Mouse (Mus musculus) neural tube, embryonic 11.5 days (tissue): ENCODE data around the gene Hist1h1d. TPM values are rescaled to one million over a fixed set of nuclear protein-coding genes. Genes with fewer than 3 reads are reported as not detected.
A peak's percentile ranks its signal among the peaks of the same experiment; 100 is the strongest.
"Not testable (repeated sequence)": the region's sequence is repeated elsewhere in the genome, so short reads cannot be mapped to it uniquely, and the experiment has no call there.

Experiments
- ATAC-seq: fragments of 200-750 bp; cut with Nextera tagmentation; 2 replicates; pipeline ENCODE4 v1.8.0; 2017; ENCODE audit warnings: moderate number of reproducible peaks, mild to moderate bottlenecking, moderate TSS enrichment, moderate library complexity; ENCODE audit not compliant: insufficient read depth, low FRiP score, low TSS enrichment
- DNase-seq: peaks from one replicate; pipeline ENCODE4 v3.0.0-alpha.2; 2015; ENCODE audit warnings: low spot score
- H3K27ac ChIP-seq: fragments of 300-500 bp; sonication (generic); 2 replicates; pipeline ENCODE4 v1.5.1; 2014; ENCODE audit warnings: low read depth, mild to moderate bottlenecking, low read length
- H3K27me3 ChIP-seq: fragments of 300-500 bp; sonication (generic); 2 replicates; pipeline ENCODE4 v1.6.1; 2014; ENCODE audit warnings: mild to moderate bottlenecking, low read length, mixed read lengths; ENCODE audit not compliant: control insufficient read depth, insufficient read depth
- H3K36me3 ChIP-seq: fragments of 300-500 bp; sonication (generic); 2 replicates; pipeline ENCODE4 v1.6.1; 2014; ENCODE audit warnings: mild to moderate bottlenecking, low read length, moderate library complexity, mixed read lengths; ENCODE audit not compliant: control insufficient read depth, insufficient read depth
- H3K4me1 ChIP-seq: fragments of 300-500 bp; sonication (generic); 2 replicates; pipeline ENCODE4 v1.6.1; 2014; ENCODE audit warnings: low read length, mixed read lengths; ENCODE audit not compliant: control insufficient read depth, insufficient read depth
- H3K4me2 ChIP-seq: fragments of 300-500 bp; sonication (generic); 2 replicates; pipeline ENCODE4 v1.6.1; 2014; ENCODE audit warnings: low read depth, mild to moderate bottlenecking, moderate library complexity
- H3K4me3 ChIP-seq: fragments of 300-500 bp; sonication (generic); 2 replicates; pipeline ENCODE4 v1.5.1; 2014; ENCODE audit warnings: low read depth, low read length
- H3K9ac ChIP-seq: fragments of 300-500 bp; sonication (generic); 2 replicates; pipeline ENCODE4 v1.6.1; 2014; ENCODE audit warnings: mild to moderate bottlenecking, low read length
- H3K9me3 ChIP-seq: fragments of 300-500 bp; sonication (generic); 2 replicates; pipeline ENCODE4 v1.6.1; 2016; ENCODE audit warnings: low read length; ENCODE audit not compliant: control insufficient read depth
- WGBS: fragments of 180-500 bp; shearing (Covaris S2); extraction: QIAGEN DNeasy Blood & Tissue Kit; methylation state at CpG from one replicate; pipeline ENCODE4 v1.1.7; 2014; 5-methylcytosine and 5-hydroxymethylcytosine counted together
- polyA plus RNA-seq: library from polyadenylated mRNA; unstranded; fragments of >200 nt; fragmentation: Nextera tagmentation; extraction: Ambion mirVana; gene quantifications from 2 replicates; pipeline ENCODE4 v1.2.1, GENCODE M21; 2014

Hist1h1d gene
- polyA plus RNA-seq, 1 experiment from 2014 or later = 0.58 TPM

DNA sequence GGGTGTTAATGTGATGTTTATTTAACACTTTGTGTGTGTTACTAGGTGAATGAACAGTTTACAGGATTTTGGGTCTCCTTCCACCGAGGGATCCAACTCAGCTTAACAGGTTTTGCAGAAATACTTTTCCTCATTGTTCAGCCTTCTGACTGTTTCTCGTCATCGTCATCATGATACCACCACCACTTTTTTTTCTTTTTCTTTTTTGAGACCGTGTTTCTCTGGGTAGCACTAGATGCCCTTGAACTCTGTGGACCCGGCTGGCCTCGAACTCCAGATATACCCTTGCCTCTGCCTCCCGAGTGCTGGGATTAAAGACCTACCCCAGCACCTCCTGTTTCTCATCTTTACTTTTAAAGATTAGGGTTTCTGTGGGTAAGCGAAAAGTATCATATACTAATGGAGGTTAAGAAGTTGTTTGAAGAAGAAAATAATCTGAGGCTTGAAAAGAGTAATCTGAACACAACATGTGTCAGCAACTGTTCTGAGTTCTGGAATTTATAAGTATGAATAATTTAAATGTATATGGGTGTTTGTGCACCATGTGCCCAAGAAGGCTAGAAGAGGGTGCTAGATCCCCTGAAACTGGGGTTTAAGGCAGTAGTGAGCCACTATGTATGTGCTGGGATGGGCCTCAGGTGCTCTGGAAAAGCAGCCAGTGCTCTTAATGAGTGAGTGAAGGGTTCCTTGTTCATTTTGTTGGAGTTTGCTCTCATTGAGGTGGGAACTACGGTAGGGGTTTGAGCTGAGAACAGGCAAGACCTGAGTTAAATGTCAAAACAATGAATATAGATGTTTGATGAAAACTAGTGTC is 20.6 kb upstream of the Hist1h1d start:
- Histone ChIP-seq H3K4me3 (peak overlapping the region; percentile 42), H3K4me2 (peak overlapping the region; percentile 73), H3K9ac (peak overlapping the region; percentile 78), H3K36me3 (no peaks in the 10 kb centered on the region), H3K27me3 (no peaks in the 10 kb centered on the region), H3K27ac (peak overlapping the region; percentile 92), H3K9me3 (no peaks in the 10 kb centered on the region), H3K4me1 (peaks cover 16% of the 10 kb centered on the region)
- peak; percentile 37 for DNase-seq
- no peak for ATAC-seq
- 25% methylated on average over 9 of the region's 9 CpGs for WGBS

DNA sequence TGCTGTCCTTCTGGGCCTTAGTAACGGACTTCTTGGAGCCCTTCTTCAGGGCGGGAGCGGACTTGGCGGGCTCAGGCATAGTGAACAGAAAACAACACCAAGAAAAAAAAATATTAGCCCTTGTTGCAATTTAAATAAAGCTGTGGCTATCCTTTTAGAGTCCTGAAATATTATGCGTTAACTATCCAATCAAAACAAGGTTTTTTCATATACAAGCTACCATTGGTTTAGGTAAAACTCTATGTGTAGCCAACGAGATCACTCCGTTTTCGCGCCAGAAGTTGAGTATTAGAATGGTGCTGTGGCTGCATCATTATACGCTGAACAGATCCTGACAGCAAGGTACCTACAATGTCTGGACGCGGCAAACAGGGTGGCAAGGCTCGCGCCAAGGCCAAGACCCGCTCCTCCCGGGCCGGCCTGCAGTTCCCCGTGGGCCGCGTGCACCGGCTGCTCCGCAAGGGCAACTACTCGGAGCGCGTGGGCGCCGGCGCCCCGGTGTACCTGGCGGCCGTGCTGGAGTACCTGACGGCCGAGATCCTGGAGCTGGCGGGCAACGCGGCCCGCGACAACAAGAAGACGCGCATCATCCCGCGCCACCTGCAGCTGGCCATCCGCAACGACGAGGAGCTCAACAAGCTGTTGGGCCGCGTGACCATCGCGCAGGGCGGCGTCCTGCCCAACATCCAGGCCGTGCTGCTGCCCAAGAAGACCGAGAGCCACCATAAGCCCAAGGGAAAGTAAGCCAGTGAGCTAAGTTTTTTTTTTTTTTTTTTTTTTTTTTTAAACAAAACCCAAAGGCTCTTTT is 19.3 kb upstream of the Hist1h1d start, which contains the start of gene Hist1h2af:
Gene Hist1h2af, plus strand, starts transcription at position 347 of the 808 bp plus-strand sequence.
- Histone ChIP-seq H3K27ac (peak within 1 kb of the TSS; percentile 92), H3K9ac (peak within 1 kb of the TSS; percentile 78), H3K4me2 (peak within 1 kb of the TSS; percentile 73), H3K4me1 (peaks cover 16% of the 10 kb centered on the region), H3K4me3 (peak within 1 kb of the TSS; percentile 42)
- peak; percentile 33 for ATAC-seq
- H3K36me3 ChIP-seq, H3K9me3 ChIP-seq, H3K27me3 ChIP-seq: not testable (repeated sequence)
- under 1% methylated on average over 17 of the region's 53 CpGs for WGBS
- DNase-seq = peak; percentile 82

DNA sequence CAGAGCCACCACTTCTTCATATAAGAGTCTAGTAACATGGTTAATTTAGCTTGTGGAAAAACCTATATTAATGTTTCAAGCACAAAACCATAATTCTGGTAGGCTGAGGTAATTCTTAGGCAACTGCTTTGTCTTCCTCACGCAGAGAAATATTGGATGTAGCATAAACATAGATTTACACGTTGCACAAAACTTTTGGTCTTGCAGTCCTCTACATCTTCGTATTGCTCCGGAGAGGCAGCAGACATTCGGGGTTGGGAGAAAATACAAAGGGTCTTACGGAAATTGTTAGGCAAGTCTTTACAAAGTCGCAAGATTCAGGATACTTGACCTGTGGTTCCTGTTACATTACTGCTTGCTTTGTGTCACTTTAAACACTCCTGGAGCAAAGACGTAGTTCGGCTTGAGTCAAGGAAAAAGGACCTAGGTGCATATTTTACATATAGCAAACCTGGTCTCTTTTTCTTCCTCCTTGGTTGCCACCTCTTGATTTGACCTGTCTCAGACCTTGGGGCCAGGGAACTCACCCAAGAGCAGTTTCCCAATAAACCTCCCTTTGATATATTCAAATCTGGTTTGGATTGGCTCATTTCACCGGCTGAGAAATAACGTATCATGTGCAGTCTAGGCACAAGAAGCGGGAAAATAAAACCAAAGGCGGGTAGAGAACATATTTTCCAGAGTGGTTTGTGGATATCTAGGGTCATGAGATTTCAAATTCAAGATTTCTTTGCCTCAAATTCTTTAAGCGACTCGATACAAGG is 18.5 kb upstream of the Hist1h1d start:
- ATAC-seq (peak; percentile 1; the same call in 1 of the 2 replicates), DNase-seq (no peak)
- Histone ChIP-seq H3K36me3 (no peaks in the 10 kb centered on the region), H3K4me2 (peak overlapping the region; percentile 73), H3K9ac (peak overlapping the region; percentile 78), H3K4me3 (peak overlapping the region; percentile 42), H3K9me3 (no peaks in the 10 kb centered on the region), H3K27ac (peak overlapping the region; percentile 92), H3K27me3 (no peaks in the 10 kb centered on the region), H3K4me1 (peaks cover 13% of the 10 kb centered on the region; the same call in 1 of the 2 replicates)
- 1% methylated on average over 15 of the region's 15 CpGs for WGBS

DNA sequence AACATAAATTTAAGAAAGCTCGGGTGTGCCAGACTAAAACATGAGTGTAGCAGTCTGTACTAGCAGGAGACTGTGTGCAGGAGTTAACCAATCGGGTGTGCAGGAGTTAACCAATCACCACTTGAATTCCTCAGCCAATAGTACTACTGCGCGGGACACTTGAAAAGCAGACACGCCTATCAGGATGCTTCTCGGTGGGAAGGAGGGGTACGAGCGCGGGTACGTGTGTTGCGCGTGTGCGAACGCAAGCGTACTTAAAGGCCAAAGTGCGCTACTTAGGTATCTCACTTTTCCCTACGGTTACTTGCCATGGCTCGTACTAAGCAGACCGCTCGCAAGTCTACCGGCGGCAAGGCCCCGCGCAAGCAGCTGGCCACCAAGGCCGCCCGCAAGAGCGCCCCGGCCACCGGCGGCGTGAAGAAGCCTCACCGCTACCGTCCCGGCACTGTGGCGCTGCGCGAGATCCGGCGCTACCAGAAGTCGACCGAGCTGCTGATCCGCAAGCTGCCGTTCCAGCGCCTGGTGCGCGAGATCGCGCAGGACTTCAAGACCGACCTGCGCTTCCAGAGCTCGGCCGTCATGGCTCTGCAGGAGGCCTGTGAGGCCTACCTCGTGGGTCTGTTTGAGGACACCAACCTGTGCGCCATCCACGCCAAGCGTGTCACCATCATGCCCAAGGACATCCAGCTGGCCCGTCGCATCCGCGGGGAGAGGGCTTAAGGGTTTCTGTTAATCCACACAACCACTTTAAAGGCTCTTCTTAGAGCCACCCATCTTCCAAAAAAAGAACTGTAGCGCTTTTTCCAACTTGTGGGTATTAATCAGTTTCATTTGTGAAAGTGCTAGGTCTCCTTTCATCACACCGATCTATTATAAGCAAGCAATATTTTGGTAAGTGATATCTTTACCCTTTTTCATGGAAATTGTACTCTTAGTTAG is 17.7 kb upstream of the Hist1h1d start, which contains the start of gene Hist1h3g:
Gene Hist1h3g, plus strand, starts transcription at position 286 of the 939 bp plus-strand sequence.
- peak within 1 kb of the TSS; percentile 92 for H3K27ac ChIP-seq
- not testable (repeated sequence) for H3K9me3 ChIP-seq, H3K36me3 ChIP-seq, H3K27me3 ChIP-seq
- DNase-seq (peak; percentile 90), ATAC-seq (peak; percentile 90)
- H3K9ac ChIP-seq = peak within 1 kb of the TSS; percentile 78
- WGBS = under 1% methylated on average over 46 of the region's 62 CpGs
- peak within 1 kb of the TSS; percentile 73 for H3K4me2 ChIP-seq
- H3K4me3 ChIP-seq = peak within 1 kb of the TSS; percentile 42
- peaks cover 13% of the 10 kb centered on the region; the same call in 1 of the 2 replicates for H3K4me1 ChIP-seq

DNA sequence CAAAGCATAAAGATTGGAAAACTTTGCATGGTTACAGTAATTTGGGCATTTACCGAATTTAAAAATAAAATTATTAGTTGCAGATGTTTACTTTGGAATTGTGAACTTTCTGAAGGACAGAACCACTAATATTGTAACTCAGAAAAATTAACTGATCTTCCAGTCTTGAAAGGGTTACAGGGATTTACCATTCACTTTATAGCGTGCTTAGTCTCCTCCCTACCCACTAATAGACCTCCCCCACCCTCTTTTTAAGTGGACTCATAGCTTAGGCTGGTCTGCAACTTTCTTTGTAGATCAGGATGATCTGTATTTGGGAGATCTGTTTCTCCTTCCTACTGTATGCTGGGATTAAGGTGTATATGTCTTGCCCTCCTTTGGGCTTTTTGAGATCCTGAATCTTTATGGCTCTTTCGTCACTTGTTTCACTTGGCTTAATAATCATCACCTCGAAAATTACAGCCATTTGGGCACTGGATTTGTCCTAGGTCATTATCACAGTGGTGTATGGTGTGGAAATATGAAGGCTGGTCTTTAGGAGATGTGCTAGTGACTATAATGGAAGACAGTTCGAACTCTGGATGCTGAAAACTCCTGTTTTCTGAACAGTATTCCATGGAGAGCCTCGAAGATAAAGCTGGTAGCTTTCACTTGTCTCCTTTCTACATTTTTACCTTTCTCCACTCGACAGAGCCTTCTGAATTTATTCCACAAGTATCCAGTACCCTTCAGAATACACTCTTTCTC is 16.8 kb upstream of the Hist1h1d start:
- H3K27me3 ChIP-seq = no peaks in the 10 kb centered on the region
- DNase-seq (no peak), ATAC-seq (no peak)
- no peaks in the 10 kb centered on the region for H3K9me3 ChIP-seq
- H3K27ac ChIP-seq = peak overlapping the region; percentile 67
- peak overlapping the region; percentile 42 for H3K4me3 ChIP-seq
- peak overlapping the region; percentile 67 for H3K9ac ChIP-seq
- WGBS = 21% methylated on average over 7 of the region's 7 CpGs
- peaks cover 13% of the 10 kb centered on the region; the same call in 1 of the 2 replicates for H3K4me1 ChIP-seq
- no peaks in the 10 kb centered on the region for H3K36me3 ChIP-seq
- H3K4me2 ChIP-seq = peak overlapping the region; percentile 73

DNA sequence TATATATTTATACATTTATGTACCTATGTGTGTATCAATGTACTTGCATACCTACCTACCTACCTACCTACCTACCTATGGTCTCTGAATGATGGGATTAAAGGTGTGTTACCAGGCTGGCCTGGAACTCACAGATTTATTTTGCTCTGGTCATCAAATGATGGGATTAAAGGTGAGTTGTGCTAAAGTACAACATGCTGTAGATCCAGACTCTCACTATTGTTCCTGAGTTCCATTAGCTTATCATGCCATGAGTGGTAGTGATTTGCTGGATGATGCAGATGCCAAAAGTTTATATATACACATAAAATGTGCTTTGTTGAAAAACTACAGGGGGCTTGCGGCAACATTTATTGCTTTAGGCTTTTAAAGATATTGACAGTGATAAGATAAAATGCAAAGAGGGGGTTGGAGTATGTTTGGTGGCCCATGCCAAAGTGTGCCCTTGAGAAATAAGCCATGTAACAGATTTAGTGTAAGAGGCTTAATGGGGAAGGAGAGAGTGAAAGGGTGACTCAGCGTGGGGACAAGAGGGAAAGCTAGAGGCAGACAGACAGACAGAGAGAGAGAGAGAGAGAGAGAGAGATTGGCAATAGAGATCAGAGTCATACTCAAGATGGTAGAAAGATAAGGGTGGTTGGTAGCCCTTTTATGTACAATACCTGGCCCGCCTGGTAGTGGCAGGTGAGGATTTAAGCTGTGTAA is 15.9 kb upstream of the Hist1h1d start:
- H3K4me1 ChIP-seq = peaks cover 13% of the 10 kb centered on the region; the same call in 1 of the 2 replicates
- H3K27ac ChIP-seq = no peak overlapping the region

DNA sequence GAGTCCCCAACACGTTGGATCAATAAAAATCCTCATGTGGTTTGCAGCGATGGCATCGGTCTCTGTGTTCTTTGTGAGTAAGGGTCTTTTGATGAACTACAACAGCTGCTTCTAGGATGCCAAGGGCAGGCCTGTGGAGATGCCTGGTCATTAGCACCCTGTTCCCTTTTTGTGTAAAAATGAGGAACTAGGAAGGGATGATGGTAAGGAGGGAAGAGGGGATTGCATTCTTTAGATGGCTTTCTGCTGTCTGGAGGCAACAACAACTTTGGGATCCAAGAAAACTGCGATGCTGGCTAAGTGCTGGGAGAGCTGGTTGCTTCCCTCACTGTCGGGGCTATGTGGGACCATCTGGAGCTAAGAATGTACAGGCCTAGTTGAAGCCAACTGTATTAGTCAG is 14.8 kb upstream of the Hist1h1d start:
- ATAC-seq (no peak), DNase-seq (peak; percentile 5)
- no peaks in the 10 kb centered on the region for H3K9me3 ChIP-seq
- H3K4me1 ChIP-seq = peaks cover 9% of the 10 kb centered on the region; the same call in 1 of the 2 replicates
- H3K9ac ChIP-seq = no peak overlapping the region
- H3K4me3 ChIP-seq = no peak overlapping the region
- WGBS = 76% methylated on average over 5 of the region's 5 CpGs
- H3K4me2 ChIP-seq = no peak overlapping the region
- H3K36me3 ChIP-seq = no peaks in the 10 kb centered on the region
- H3K27me3 ChIP-seq = no peaks in the 10 kb centered on the region
- H3K27ac ChIP-seq = no peak overlapping the region

More for the DNA sequence above, 15.9 kb upstream of the Hist1h1d start:
- 86% methylated on average over 3 of the region's 3 CpGs for WGBS
- DNase-seq (no peak), ATAC-seq (no peak)
- Histone ChIP-seq H3K27me3 (no peaks in the 10 kb centered on the region), H3K36me3 (no peaks in the 10 kb centered on the region), H3K4me3 (no peak overlapping the region; the same call in 1 of the 2 replicates), H3K4me2 (peak overlapping the region; percentile 73), H3K9ac (no peak overlapping the region), H3K9me3 (no peaks in the 10 kb centered on the region)
